Mouse (Mus musculus): ENCODE measurements at regions not wholly inside any gene's neighbourhood (a gene's known extent, or its start where the extent isn't known, plus 50 kb on each side); places are given as distances from the start of the nearest gene placed in this dataset.

DNA sequence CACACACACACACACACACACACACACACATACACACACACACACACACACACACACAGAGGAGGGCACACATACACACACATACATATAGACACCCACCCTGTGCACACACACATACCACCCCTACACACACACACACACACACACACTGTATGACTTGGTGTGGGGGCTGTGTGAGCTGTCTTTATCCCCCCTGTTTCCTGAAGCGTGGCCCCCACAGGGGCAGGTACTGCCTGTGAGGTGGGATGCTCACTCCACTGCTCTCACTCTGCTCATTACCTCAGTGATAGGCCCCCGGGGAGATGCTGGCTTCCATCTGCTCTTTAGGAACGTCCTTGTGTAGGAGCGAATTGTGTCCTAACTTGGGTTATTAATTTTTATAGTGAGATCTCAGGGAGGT lies 157.7 kb downstream of the Ifng start:
- TF ChIP-seq CTCF (IDR thresholded peaks at IDR 0.05; ENCODE audit: borderline replicate concordance, insufficient read depth, low read length) = no peak
- no peak for TF ChIP-seq POLR2A (IDR thresholded peaks at IDR 0.05; ENCODE audit: low read depth, low read length)
